Mouse (Mus musculus) brown adipose tissue, adult 24 weeks (tissue): ENCODE data around the gene Hspd1. TPM values are rescaled to one million over a fixed set of nuclear protein-coding genes. Genes with fewer than 3 reads are reported as not detected.

Source experiments
- H3K27ac ChIP-seq: fragments of 200-500 bp; replicated peaks from 2 replicates; pipeline ENCODE4 v1.5.1; 2012; ENCODE audit warnings: low read depth, mild to moderate bottlenecking, low read length
- H3K4me1 ChIP-seq: fragments of 200-500 bp; 2 replicates; pipeline ENCODE4 v1.6.1; 2012; ENCODE audit warnings: low read length, mixed read lengths; ENCODE audit not compliant: control insufficient read depth, insufficient read depth, insufficient read length
- H3K4me3 ChIP-seq: fragments of 200-500 bp; 2 replicates; pipeline ENCODE4 v1.5.1; 2012; ENCODE audit warnings: low read depth, mild to moderate bottlenecking, low read length, moderate library complexity; ENCODE audit not compliant: insufficient read depth
- polyA plus RNA-seq: library from polyadenylated mRNA; stranded (reverse); fragments of >200 nt; gene quantifications from 2 replicates; pipeline ENCODE4 v1.2.4, GENCODE M21; 2012; ENCODE audit not compliant: missing spikeins, insufficient read depth, insufficient read length

Gene Hspd1
- polyA plus RNA-seq, 1 experiment = 567 TPM

DNA sequence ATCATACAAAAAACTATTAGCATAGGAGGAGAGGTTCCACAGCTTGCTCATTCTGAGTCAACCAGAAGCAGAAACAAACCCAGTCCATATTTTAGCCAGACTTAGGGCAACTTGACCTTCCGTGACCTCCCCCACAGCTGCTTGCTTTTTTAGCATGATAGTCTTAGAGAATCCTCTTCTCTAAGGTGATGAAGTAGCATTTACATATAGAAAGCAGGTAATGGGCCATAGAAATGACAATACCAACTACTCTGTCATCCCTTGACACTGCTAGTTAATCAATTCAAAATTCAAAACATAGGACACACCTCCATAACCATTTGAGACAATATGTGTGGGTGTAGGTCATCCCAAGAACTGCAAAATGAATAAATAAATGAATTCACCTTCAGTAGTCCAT, 48.1 kb downstream of the Hspd1 start:
- no peak overlapping the region for H3K27ac ChIP-seq
- H3K4me1 ChIP-seq = no peaks in the 10 kb centered on the region
- H3K4me3 ChIP-seq = no peak overlapping the region

GRCm38 (mm10) chr1:55031026-55031779, 56.8 kb downstream of the Hspd1 start:
- no peak overlapping the region for H3K27ac ChIP-seq
- no peak overlapping the region for H3K4me3 ChIP-seq
- no peaks in the 10 kb centered on the region for H3K4me1 ChIP-seq

DNA sequence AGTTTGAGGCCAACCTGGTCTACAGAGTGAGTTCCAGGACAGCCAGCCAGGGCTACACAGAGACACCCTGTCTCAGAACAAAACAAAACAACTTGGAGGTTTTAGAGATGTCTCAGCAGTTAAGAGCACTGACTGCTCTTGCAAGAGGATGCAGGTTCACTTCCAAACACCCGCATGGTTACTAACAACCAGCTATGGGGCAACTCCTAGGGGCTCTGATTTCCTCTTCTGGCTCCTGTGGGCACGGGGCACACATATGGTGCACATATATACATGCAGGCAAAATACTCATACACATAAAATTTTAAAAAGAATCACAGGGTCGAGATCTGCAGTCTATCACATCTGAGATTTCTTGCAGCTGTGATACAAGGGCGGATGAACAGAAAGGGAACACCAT, 58.6 kb downstream of the Hspd1 start:
- Histone ChIP-seq H3K4me3 (peak overlapping the region; percentile 53), H3K27ac (peak overlapping the region; percentile 90)

DNA sequence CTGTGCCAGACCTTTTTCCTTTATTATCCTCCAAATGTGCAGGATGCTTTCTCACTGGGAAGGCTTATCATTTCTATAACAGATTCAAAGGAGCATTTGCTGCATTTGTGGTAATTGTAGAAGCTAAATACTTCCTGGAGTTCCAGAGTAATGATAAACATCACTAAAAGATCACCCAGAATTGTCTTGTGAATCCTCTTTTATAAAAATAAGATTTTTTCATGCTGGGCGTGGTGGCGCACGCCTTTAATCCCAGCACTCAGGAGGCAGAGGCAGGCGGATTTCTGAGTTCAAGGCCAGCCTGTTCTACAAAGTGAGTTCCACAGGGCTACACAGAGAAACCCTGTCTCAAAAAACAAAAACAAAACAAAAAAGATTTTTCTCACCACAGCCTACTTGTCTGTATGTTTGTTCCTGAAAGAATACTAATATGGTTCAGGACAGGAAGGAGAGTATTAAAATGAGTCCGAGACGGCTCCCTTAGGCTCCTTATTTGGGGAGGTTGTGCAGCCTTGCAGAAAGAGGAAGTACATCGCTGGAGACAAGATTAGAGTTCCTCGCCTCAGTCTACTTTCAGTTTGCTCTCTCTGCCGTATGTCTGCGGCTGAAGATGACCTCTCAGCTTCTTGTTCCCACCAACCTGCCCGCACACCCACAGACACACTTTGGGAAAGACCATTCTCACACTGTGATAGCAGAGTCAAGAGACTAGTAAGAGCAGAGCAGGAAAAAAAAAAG, 59.4 kb downstream of the Hspd1 start:
- 0 out of 2 replicates have a peak, but pooled peaks cover 2% of the 10 kb centered on the region for H3K4me1 ChIP-seq
- H3K27ac ChIP-seq = peak overlapping the region; percentile 90
- H3K4me3 ChIP-seq = peak overlapping the region; percentile 53

More for the DNA sequence above, 58.6 kb downstream of the Hspd1 start:
- H3K4me1 ChIP-seq = no peaks in the 10 kb centered on the region

DNA sequence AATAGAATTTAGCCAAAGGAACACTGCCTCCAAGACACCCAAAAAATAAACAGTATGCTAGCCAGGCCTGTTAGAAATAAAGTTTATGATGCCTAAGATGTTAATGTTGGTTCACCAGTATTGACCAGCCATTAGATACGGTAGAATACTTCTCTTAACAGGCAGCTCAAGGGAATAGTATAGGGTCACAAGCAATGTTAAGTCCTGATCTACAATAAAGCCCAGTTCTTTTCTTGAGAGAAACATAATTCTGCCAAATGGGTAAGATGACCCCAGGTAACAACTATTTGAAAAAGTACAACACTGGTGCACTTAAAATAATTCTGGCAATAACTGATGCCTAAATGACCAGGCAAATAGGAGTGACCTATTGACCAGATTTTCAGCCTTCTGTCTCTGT, 60.1 kb downstream of the Hspd1 start:
- 0 out of 2 replicates have a peak, but pooled peaks cover 2% of the 10 kb centered on the region for H3K4me1 ChIP-seq
- H3K27ac ChIP-seq = peak overlapping the region; percentile 93; the same call in 1 of the 2 replicates
- peak overlapping the region; percentile 88; the same call in 1 of the 2 replicates for H3K4me3 ChIP-seq

Other genes with a start within 250 kb of the Hspd1 start
- 8.4 and 12.5 TPM in 2 replicates for gene Ankrd44, start 161.9 kb downstream of the Hspd1 start, polyA plus RNA-seq
- gene Sf3b1, start 60.8 kb downstream of the Hspd1 start, polyA plus RNA-seq = 58.4 and 61.2 TPM in 2 replicates
- gene Coq10b, start 35.5 kb downstream of the Hspd1 start, polyA plus RNA-seq = 34.4 and 39.4 TPM in 2 replicates
- 681 and 735 TPM in 2 replicates for gene Hspe1, start 111 bp downstream of the Hspd1 start, polyA plus RNA-seq
- 55.4 and 55.8 TPM in 2 replicates for gene Mob4, start 43.0 kb upstream of the Hspd1 start, polyA plus RNA-seq
- 1.5 and 2.3 TPM in 2 replicates for gene Rftn2, start 138.5 kb upstream of the Hspd1 start, polyA plus RNA-seq
- gene Mars2, start 148.9 kb upstream of the Hspd1 start, polyA plus RNA-seq = 1.2 and 2.0 TPM in 2 replicates